Mouse (Mus musculus) yolk sac, embryonic 10.5 days (tissue): ENCODE results near the gene Spats1.
A peak's percentile ranks its signal among the peaks of the same experiment; 100 is the strongest.
"Not testable (repeated sequence)": the region's sequence is repeated elsewhere in the genome, so short reads cannot be mapped to it uniquely, and the experiment has no call there.

Experiments used
- DNase-seq: peaks from one replicate; pipeline ENCODE4 v3.0.0-alpha.2; 2017; ENCODE audit warnings: low spot score

Spats1 gene

GRCm38 (mm10) chr17:45445923-45446322 lies 29.3 kb downstream of the Spats1 start:
- DNase-seq, result no peak

- no peak for DNase-seq
These were observed 41.0 kb downstream of the Spats1 start for GRCm38 (mm10) chr17:45434262-45434590.

- peak; percentile 97 for DNase-seq
These were observed 41.6 kb downstream of the Spats1 start, which contains the start of gene Cdc5l for GRCm38 (mm10) chr17:45433419-45434261. Gene Cdc5l, minus strand, starts transcription at chr17:45433737.

GRCm38 (mm10) chr17:45432706-45433398 lies 42.4 kb downstream of the Spats1 start:
- no peak for DNase-seq

- no peak for DNase-seq
These were observed 43.2 kb downstream of the Spats1 start for GRCm38 (mm10) chr17:45432007-45432406.

GRCm38 (mm10) chr17:45417387-45417786 lies 57.8 kb downstream of the Spats1 start:
- no peak for DNase-seq

- DNase-seq, result not testable (repeated sequence)
These were observed 63.6 kb downstream of the Spats1 start for GRCm38 (mm10) chr17:45411617-45412016.

- DNase-seq, result no peak
These were observed 66.5 kb downstream of the Spats1 start for GRCm38 (mm10) chr17:45408719-45409118.

- no peak for DNase-seq
These were observed 68.9 kb downstream of the Spats1 start for GRCm38 (mm10) chr17:45406281-45406680.

- peak; percentile 26 for DNase-seq
These were observed 72.0 kb downstream of the Spats1 start for GRCm38 (mm10) chr17:45403207-45403606.

- no peak for DNase-seq
These were observed 72.6 kb downstream of the Spats1 start for GRCm38 (mm10) chr17:45402601-45403000.

- no peak for DNase-seq
These were observed 73.1 kb downstream of the Spats1 start for GRCm38 (mm10) chr17:45402126-45402525.

GRCm38 (mm10) chr17:45401126-45401905 lies 73.9 kb downstream of the Spats1 start:
- no peak for DNase-seq

GRCm38 (mm10) chr17:45398021-45398420 lies 77.2 kb downstream of the Spats1 start:
- no peak for DNase-seq

GRCm38 (mm10) chr17:45397541-45397940 lies 77.7 kb downstream of the Spats1 start:
- DNase-seq, result no peak

- no peak for DNase-seq
These were observed 80.6 kb downstream of the Spats1 start for GRCm38 (mm10) chr17:45394612-45395011.

GRCm38 (mm10) chr17:45393765-45394164 lies 81.5 kb downstream of the Spats1 start:
- no peak for DNase-seq
